Mouse (Mus musculus) limb, embryonic 10.5 days (tissue): ENCODE data around the gene Cavin2. TPM values are rescaled to one million over a fixed set of nuclear protein-coding genes. Genes with fewer than 3 reads are reported as not detected.

Experiments
- DNase-seq: peaks from one replicate; pipeline ENCODE4 v3.0.0-alpha.2; 2017; ENCODE audit warnings: low spot score
- H3K27ac ChIP-seq: fragments of 300-500 bp; sonication (generic); 2 replicates; pipeline ENCODE4 v1.5.1; 2016; ENCODE audit warnings: mild to moderate bottlenecking
- H3K27me3 ChIP-seq: fragments of 300-500 bp; sonication (generic); 2 replicates; pipeline ENCODE4 v1.6.1; 2016; ENCODE audit warnings: low read depth, mild to moderate bottlenecking; ENCODE audit not compliant: poor library complexity, severe bottlenecking
- H3K36me3 ChIP-seq: fragments of 300-500 bp; sonication (generic); 2 replicates; pipeline ENCODE4 v1.6.1; 2016; ENCODE audit warnings: mild to moderate bottlenecking, moderate library complexity
- H3K4me1 ChIP-seq: fragments of 300-500 bp; sonication (generic); 2 replicates; pipeline ENCODE4 v1.6.1; 2016
- H3K4me3 ChIP-seq: fragments of 300-500 bp; sonication (generic); 2 replicates; pipeline ENCODE4 v1.5.1; 2016; ENCODE audit warnings: mild to moderate bottlenecking, moderate library complexity
- H3K9me3 ChIP-seq: fragments of 300-500 bp; sonication (generic); replicated peaks from 2 replicates; pipeline ENCODE4 v1.6.1; 2016; ENCODE audit warnings: mild to moderate bottlenecking
- WGBS: fragments of 180-500 bp; shearing (Covaris S2); methylation state at CpG from one replicate; pipeline ENCODE4 v1.1.7; 2016; 5-methylcytosine and 5-hydroxymethylcytosine counted together
- polyA plus RNA-seq: library from polyadenylated mRNA; unstranded; fragments of >200 nt; fragmentation: Nextera tagmentation; extraction: Ambion mirVana; gene quantifications from 2 replicates; pipeline ENCODE4 v1.2.1, GENCODE M21; 2016

Cavin2 gene
- polyA plus RNA-seq, 1 experiment from 2014 or later, result 3.1 TPM

- peak; percentile 89 for DNase-seq
- Histone ChIP-seq H3K4me1 (peaks cover 15% of the 10 kb centered on the region), H3K4me3 (peak overlapping the region; percentile 42), H3K27ac (peak overlapping the region; percentile 76), H3K9me3 (no peaks in the 10 kb centered on the region), H3K36me3 (no peaks in the 10 kb centered on the region), H3K27me3 (no peaks in the 10 kb centered on the region)
- WGBS, result 26% methylated on average over 18 of the region's 18 CpGs
Observed at GRCm38 (mm10) chr1:51333557-51334285, 44.8 kb downstream of the Cavin2 start.

GRCm38 (mm10) chr1:51334289-51334688, 45.4 kb downstream of the Cavin2 start:
- Histone ChIP-seq H3K9me3 (no peaks in the 10 kb centered on the region), H3K27me3 (no peaks in the 10 kb centered on the region), H3K4me1 (peaks cover 15% of the 10 kb centered on the region), H3K4me3 (0 out of 2 replicates have a peak overlapping the region, but pooled peaks have one; percentile 42), H3K36me3 (no peaks in the 10 kb centered on the region), H3K27ac (0 out of 2 replicates have a peak overlapping the region, but pooled peaks have one; percentile 56)
- no peak for DNase-seq
- 39% methylated on average over 6 of the region's 6 CpGs for WGBS

- no peak overlapping the region for H3K4me3 ChIP-seq
Observed at GRCm38 (mm10) chr1:51335081-51335480, 46.2 kb downstream of the Cavin2 start.

GRCm38 (mm10) chr1:51344160-51344559, 55.2 kb downstream of the Cavin2 start:
- no peak for DNase-seq
- Histone ChIP-seq H3K27ac (no peak overlapping the region), H3K4me3 (no peak overlapping the region), H3K9me3 (no peaks in the 10 kb centered on the region), H3K27me3 (no peaks in the 10 kb centered on the region), H3K4me1 (0 out of 2 replicates have a peak, but pooled peaks cover 3% of the 10 kb centered on the region), H3K36me3 (no peaks in the 10 kb centered on the region)
- WGBS, result 87% methylated on average over 3 of the region's 3 CpGs

More at GRCm38 (mm10) chr1:51335081-51335480, 46.2 kb downstream of the Cavin2 start:
- Histone ChIP-seq H3K4me1 (peaks cover 15% of the 10 kb centered on the region), H3K27ac (no peak overlapping the region), H3K27me3 (no peaks in the 10 kb centered on the region), H3K36me3 (no peaks in the 10 kb centered on the region), H3K9me3 (no peaks in the 10 kb centered on the region)
- DNase-seq, result no peak
- WGBS, result 90% methylated on average over 2 of the region's 2 CpGs

- WGBS, result 93% methylated on average over 3 of the region's 3 CpGs
- H3K4me3 ChIP-seq, result no peak overlapping the region
- H3K36me3 ChIP-seq, result no peaks in the 10 kb centered on the region
- DNase-seq, result no peak
- H3K27me3 ChIP-seq, result no peaks in the 10 kb centered on the region
- 0 out of 2 replicates have a peak, but pooled peaks cover under 1% of the 10 kb centered on the region for H3K4me1 ChIP-seq
- no peak overlapping the region for H3K27ac ChIP-seq
- H3K9me3 ChIP-seq, result no peaks in the 10 kb centered on the region
Observed at GRCm38 (mm10) chr1:51347596-51347995, 58.7 kb downstream of the Cavin2 start.

- Histone ChIP-seq H3K4me3 (no peak overlapping the region), H3K27ac (no peak overlapping the region), H3K9me3 (no peaks in the 10 kb centered on the region), H3K27me3 (no peaks in the 10 kb centered on the region), H3K36me3 (no peaks in the 10 kb centered on the region), H3K4me1 (no peaks in the 10 kb centered on the region)
- 70% methylated on average over 7 of the region's 7 CpGs for WGBS
- DNase-seq, result no peak
Observed at GRCm38 (mm10) chr1:51348631-51349030, 59.7 kb downstream of the Cavin2 start.

- Histone ChIP-seq H3K27me3 (no peaks in the 10 kb centered on the region), H3K4me1 (no peaks in the 10 kb centered on the region), H3K9me3 (no peaks in the 10 kb centered on the region), H3K36me3 (no peaks in the 10 kb centered on the region), H3K27ac (no peak overlapping the region), H3K4me3 (no peak overlapping the region)
- WGBS, result 72% methylated on average over 7 of the region's 7 CpGs
- no peak for DNase-seq
Observed at GRCm38 (mm10) chr1:51349291-51349967, 60.5 kb downstream of the Cavin2 start.

Other genes with a start within 250 kb of the Cavin2 start
- 4.6 and 6.1 TPM in 2 replicates for gene Nabp1, start 189.3 kb downstream of the Cavin2 start, polyA plus RNA-seq